Mouse (Mus musculus) spleen, postnatal 10 days (tissue): ENCODE results near the gene Pdzd2.

Experiments used
- DNase-seq, 2 experiments: peaks; one replicate each; pipeline ENCODE4 v3.0.0; 2021 to 2022; ENCODE audit warnings: low spot score in 2 of 2

Gene Pdzd2

GRCm38 (mm10) chr15:12623521-12623920 is 116.2 kb downstream of the Pdzd2 start:
- no peak for DNase-seq

DNA sequence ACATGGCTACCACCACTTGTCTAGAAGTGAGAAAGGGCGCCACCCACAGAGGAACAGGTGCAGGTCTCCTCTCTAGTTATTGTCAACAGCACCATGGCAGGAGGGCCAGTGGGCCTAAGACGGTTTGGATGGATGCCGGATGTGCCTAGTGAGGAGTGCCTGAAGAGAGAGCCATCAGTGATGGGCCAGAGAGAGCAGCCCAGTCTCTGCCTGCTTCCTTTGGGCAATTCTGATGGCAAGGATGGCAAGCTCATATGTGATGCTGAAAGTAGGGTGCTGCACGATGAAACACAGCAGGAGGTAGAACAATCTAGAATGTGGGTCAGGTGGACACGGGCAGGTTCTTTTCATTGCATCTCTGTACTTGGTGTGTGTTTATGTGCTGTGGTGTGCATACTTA is 117.0 kb downstream of the Pdzd2 start:
- DNase-seq: no peak

DNA sequence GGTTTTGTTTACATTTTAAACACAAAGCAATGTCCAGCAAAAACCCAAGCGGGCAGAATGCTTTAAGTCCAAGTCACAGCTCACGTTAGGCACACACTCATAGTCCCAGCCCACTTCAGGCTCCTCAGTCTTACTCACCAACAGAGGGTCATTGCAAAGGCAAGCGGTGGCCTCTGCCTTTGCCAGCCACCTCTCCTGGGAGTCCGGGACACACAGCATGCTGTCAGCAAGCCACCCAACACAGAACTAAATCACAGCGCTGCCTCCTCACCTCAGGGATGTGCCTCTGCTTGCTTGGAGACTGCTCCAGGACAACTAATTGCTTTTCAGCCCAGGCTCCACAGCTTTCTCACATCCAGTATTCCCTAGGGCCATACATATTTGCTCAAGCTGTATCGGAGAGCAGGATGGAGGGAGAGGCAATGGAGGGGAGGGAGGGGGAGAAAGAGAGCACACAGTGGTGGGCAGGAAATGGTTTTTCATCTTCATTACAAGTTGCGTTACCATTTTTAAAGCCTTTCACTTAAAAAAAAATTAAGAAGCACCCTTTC is 117.6 kb downstream of the Pdzd2 start:
- no peak for DNase-seq

DNA sequence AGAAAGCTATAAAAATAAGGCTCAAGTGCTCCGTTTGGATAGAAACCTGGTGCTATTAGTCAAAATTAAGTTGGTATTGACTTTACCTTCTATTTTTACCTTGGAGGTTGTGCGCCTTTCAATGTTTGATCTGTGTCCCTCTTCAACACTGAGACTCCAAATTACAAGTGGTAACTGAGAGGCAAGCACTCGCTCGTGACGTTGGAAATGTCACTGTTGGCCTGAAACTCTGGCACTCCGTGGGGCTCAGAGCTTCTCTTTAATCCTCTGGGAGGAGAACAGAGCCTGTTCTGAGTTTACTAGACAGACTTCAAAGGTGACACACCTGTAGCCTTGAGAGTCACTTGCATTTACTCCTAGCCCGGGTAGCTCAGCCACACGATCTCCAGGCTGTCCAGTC is 120.5 kb downstream of the Pdzd2 start:
- DNase-seq: no peak

- DNase-seq: peak in 1 of 2 experiments; percentile 26
These were observed 122.1 kb downstream of the Pdzd2 start for GRCm38 (mm10) chr15:12617651-12618050.

- DNase-seq: no peak
These were observed 122.5 kb downstream of the Pdzd2 start for GRCm38 (mm10) chr15:12617220-12617619.

DNA sequence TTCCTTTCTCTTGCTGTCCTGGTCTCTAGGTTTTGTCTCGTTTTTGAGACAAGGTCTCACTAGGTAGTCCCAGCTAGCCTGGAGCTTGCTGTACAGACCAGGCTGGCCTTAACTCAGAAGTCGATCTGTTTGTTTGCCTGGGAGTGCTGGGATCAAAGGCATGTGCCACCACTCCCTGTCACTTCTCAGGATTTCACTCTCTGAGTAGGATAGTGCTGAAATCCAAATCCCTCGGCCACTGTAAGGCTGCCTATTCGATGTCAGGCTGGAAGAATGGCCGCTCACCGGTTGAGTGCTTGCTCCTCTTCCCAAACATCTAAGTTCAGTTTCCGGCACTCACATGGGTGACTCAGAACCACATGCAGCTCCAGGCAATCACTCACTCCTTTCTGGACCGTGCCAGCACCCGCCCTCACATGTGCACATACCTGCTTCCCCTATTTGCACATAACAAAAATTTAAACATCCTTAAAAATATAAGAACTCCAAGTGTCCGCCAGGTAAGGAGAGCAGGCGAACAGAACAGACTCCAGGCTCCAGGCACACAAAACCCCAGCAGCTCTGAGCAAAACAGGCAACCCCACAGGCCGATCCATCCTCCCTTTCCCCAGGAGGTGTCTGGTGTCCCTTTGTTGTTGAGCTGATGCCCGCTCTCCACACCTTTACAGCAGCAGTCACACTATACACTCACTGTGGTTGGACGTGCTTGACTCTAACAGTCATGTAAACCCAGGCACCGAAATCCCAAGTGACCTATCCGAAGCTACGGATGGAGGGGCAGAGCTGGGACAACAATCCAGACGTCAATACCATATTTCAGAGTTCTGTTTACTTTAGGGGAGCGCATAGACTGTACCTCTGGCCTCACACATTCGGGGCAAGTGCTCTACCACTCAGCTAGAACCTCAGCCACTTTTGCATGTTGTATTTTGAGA is 124.5 kb downstream of the Pdzd2 start:
- no peak for DNase-seq

DNA sequence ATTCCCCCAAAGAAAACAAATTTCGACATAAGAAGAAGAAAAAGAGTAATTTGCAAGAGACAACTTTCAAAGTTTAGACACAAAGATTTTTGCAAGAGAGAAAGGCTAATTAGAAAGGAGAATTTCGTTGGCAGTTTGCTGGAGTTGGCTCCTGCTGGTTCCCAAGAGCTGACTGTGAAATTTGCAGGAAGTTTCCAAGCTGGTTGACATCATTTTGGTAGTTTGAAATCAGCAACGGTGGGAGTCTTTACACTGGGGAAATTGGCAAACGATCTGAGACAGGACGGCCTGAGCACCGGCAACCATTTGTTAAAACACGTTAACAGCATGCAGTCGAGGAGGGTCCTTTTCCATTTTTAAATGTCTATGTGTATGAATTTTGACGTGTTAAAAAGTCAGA is 125.7 kb downstream of the Pdzd2 start:
- DNase-seq: no peak

DNA sequence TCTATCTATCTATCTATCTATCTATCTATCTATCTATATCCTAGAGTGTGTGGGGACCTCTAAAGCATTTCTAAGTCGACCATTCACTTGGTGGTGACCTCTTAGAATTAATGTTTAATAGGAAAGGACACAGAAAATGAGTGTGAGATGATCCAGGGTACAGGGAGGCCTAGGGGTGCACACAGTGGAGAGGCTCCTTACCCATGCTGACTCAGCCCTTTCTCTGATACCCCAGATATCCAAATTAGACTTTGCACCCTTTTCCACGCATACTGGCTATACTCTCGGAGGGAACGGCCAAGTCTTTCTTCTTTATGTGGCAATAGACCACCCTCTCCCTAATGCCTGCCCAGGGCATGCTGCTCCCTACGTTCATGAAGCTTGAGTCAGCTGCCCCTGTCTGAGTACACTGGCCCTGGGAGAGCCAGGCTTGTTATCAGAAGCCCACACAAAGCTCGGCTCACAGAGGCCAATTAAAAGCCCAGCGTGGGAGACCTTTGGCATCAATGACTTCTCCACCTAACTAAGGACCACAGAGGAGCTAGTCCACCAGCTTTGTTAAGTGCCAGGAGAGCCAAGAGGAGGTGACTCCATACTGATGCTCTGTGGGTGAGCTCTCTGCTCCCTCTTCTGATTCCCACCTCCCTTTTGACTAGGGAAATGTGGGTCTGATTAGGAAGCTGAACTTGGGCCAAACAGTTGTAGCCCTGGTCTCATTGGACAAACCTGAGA is 126.6 kb downstream of the Pdzd2 start:
- DNase-seq: no peak

GRCm38 (mm10) chr15:12608090-12608489 is 131.6 kb downstream of the Pdzd2 start:
- DNase-seq: no peak

DNA sequence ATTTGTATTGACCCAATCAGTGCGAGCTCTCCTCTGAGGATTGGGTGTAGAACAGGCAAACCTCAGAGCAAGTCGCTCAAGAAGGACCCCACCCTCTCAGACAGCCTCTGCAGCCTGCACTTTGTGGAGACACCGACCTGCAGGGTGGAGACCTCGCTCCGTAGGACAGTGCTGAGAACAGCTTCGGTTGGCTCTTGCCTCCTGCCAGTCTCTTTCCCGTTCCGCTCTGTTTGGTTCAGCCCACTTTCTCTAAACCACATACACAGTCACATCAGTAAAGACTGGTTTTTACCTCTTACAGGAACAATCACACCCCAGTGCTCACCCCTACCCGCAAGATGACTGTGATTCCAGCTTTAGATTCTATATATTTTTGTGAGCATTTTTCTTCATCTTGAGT is 133.4 kb downstream of the Pdzd2 start:
- no peak for DNase-seq

DNA sequence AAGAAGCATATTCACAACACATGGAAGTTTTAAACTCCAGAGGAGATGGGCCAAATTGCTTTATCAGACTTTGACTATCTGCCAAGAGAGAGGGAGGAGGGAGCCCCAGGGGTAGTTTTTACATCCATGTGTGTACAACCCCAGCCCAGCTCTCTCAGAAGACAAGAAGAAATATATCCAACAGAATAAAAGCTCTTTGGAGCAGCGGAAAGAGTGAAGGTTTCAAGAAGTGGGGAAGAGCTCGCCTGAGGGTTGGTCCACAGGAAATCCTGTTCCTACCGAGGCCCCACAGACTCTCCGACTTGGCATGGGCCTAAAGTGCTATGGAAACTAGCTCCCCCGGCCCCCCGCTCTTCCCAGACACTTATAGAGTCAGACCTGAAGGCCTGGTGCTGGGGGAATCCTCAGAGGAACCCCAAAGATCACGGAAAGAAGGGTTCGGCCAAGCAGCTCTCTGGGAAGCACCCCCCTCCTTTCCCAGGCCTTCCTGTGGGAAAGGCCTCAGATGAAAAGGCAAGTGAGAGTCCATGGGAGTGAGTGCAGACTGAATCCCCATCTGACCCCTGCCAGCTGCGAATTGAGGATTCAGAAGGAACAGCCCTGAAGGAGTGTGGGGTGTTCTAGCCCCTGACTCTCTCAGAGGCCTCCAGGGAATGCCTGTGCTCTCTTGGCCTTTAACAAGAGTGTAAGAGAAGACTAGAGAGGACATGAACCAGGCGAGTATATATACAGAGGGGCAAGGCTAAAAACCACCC is 134.3 kb downstream of the Pdzd2 start:
- DNase-seq: no peak

- DNase-seq: no peak
These were observed 136.1 kb downstream of the Pdzd2 start for GRCm38 (mm10) chr15:12603674-12604073.

GRCm38 (mm10) chr15:12593094-12593493 is 146.6 kb downstream of the Pdzd2 start:
- DNase-seq: no peak

DNA sequence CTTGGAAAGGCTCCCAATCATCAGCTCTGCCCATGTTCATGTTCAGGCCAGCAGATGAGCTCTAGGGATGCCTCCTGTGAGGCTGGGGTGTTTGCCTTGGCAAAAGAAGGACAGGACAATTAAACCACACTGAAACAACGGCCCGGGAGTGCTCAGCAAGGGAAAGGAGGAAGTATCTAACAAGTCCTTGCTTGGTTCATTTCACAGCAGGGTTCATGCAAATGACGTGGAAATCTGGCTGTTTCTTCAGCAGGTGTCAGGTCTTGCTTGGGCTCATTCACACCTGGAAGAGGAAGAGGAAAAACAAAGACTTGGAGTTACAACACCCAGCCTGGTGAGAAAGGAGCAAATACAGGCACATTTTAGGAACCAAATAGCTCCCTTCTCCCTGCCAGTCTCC is 147.1 kb downstream of the Pdzd2 start:
- peak in 1 of 2 experiments; percentile 21 for DNase-seq

GRCm38 (mm10) chr15:12588661-12589060 is 151.1 kb downstream of the Pdzd2 start:
- DNase-seq: no peak

DNA sequence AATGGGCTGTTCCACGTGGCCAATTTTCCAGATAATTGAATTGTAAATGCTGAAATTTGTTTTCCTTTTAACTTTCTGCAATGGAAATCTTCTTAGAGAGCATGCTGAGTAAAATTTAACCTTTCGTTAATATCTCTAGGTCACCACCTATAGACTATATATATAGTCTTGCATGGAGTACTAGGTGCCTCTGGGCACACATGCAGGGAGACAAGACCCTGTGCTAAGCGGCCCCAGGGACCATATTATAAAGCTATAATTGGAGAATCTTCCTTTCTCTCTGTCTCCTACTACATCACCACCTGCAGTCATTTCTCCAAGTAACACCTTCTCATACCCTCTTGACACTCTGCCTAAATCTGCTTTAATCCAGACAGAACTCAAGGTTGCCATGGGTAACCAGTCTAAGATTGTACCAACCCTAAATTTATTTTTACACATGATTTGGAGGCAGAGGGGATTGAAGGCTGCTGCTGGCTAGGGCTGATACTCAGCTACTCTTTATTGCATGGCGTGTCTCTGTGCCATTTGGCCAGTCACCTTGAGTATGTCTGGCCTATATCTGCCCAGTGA is 152.8 kb downstream of the Pdzd2 start:
- DNase-seq: no peak

DNA sequence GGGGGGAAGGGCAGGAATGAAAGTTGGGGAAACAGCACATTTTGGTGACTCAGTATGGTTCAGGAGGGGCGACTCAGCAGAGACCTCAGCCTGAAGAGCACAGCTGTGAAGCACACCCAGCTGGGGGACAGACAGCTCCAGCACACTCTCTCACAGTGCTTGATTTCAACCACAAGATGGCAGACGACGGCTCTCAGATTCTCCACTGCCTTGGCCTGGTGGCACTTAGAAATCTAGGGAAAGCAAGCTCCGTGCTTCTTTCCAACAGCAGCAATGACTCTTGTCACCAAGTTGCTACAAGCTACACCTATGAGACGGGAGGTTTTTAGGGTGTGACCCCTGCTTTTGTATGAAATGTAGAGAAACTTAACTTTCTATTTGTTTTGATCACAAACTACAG is 153.6 kb downstream of the Pdzd2 start:
- DNase-seq: peak in 1 of 2 experiments; percentile 53

GRCm38 (mm10) chr15:12583051-12583450 is 156.7 kb downstream of the Pdzd2 start:
- DNase-seq: no peak

DNA sequence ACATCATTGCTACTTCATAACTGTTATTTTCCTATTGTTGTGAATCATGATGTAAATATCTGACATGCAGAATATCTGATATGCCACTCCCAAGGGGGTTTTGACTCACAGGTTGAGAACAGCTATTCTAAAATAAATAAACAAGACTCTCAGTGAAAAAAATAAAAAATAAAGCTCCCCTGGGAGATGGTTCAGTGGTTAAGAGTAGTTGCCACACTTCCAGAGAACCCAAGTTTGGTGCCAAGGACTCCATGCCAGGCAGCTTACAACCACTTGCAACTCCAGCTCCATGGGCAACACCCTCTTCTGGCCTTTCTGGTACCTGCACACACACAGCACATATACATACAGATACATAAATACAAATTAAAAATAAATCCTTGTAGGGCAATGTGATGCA is 157.3 kb downstream of the Pdzd2 start:
- DNase-seq: no peak

- no peak for DNase-seq
These were observed 160.5 kb downstream of the Pdzd2 start for GRCm38 (mm10) chr15:12579196-12579595.

DNA sequence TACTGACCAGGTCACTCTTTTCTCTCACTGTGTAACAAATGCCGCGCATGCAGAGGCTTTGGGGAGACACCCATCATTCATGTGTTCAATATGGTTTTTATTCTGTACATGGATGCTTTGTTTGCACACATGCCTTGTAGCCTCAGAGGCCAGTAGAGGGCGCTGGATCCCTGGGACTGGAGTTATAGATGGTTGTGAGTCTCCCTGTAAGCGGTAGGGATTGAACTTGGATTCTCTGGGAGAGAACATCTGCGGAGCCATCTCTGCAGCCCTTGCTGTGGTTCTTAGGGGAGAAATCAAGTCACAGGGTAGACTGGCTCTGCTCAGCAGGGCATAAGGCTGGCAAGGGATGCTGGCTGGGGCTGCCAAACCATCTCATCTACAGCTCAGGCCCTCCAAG is 161.4 kb downstream of the Pdzd2 start:
- DNase-seq: peak; percentile 20 to 67
